Mouse (Mus musculus) Muller cell, postnatal 12 days (primary cell): ENCODE data around the gene Mrpl58.

ENCODE experiments used
- DNase-seq: peaks from one replicate; pipeline ENCODE4 v3.0.0-alpha.2; 2015; ENCODE audit errors: inconsistent ontology term

Mrpl58 gene

DNA sequence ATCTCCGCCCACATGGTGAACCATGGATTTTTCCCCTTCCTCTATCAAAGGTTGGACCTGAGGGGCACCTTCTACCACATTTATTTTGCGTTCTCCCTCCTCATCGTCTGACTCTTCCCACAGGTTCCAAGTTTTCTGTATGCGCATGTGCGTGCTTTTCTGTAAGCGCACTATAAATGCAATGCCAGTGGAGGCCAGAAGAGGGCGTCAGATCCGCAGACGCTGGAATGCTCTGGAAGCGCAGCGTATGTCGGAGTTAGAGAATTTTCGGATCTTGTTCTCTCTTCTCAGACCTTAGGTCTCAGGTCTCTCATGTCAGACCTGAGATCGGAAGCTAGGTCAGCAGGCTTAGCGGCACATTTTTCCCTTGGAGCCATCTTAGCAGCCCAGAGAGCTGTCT, 52.1 kb downstream of the Mrpl58 start:
- DNase-seq, result no peak

DNA sequence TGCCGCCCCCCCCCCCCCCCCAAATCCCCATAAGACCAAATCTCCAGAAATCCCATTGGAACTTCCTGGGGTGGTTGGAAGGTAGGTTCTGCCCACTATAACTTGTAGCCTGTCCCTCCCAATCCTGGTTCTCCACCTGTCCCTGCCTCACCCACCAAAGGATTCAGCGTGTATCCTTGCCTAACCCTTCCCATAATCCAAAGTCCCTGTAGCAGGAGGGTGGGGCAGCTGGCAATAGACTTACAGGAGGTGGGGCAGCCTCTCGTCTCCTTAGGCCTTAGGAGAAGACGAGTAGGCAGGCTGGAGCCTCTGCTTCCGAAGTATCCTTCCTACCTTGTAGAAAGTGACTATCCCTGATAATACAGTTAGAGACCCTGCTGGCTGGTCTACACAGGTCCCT, 52.6 kb downstream of the Mrpl58 start:
- no peak for DNase-seq

DNA sequence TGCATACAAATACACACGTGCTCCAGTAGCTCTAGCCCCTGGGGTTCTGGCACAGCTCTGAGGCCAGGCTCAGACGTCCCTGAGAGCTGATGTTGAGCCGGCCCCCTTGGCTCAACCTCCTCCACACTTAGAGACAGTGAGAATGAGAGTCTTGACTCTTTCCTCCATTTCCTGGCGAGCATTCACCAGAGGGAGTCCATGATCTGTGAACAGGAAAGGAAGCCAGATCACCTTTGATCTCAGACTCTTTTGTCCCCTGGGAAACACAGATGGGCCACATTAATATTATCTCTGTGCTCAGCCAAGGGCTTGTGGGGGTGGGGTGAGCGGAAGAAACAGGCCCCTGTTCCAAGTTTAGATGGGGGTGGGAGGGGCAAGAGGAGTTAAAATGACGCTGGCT, 53.9 kb downstream of the Mrpl58 start:
- DNase-seq, result no peak

DNA sequence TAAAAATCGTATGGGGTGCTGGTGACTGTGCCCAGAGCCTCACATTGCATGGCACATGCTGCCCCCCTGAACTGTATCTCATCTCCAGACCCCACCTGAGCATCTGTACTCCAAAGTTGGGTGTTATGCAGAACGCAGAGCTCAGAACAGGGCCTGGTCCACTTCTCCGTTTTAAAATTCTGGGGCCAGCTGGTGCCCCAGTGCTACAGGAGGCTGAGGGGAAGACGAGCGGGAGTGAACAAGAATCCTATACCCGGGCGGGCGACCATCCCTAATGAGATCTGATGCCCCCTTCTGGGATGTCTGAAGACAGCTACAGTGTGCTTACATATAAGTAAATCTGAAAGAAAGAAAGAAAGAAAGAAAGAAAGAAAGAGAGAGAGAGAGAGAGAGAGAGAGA, 57.4 kb downstream of the Mrpl58 start:
- DNase-seq, result no peak

DNA sequence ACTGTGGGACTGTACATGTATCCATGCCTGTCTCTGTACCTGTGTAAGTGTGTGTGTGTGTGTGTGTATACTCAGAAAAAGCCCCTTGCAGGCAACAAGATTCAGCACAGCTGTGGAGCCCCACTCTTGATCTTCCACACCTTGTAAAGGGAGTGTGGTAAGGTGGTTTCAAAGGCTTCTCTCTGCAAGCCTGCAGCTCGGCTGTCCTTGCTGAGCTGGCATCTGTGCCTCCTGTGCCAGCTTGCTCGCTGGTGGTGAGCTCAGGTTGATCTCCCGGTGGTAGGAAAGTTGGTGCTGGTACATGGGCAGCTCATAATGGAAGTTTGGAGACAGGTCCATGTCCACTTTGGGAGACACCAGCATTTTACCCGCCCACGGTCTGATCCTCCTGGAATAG, 58.3 kb downstream of the Mrpl58 start:
- no peak for DNase-seq
